Mouse (Mus musculus) heart, postnatal 0 days (tissue): ENCODE data around the gene Snapc1.

Source experiments
- CTCF ChIP-seq: IDR thresholded peaks from 2 replicates; pipeline ENCODE4 v1.5.1; 2016; ENCODE audit warnings: antibody characterized with exemption, control low read depth, low read depth
- EP300 ChIP-seq: IDR thresholded peaks from 2 replicates; pipeline ENCODE4 v1.6.1; 2016; ENCODE audit warnings: antibody characterized with exemption, low read depth

- TF ChIP-seq CTCF (no peak), EP300 (no peak)
Observed at GRCm38 (mm10) chr12:73954785-73955184, 9.5 kb upstream of the Snapc1 start.
